Mouse (Mus musculus) neural tube, embryonic 14.5 days (tissue): ENCODE measurements around the gene Btbd9. TPM values are rescaled to one million over a fixed set of nuclear protein-coding genes. Genes with fewer than 3 reads are reported as not detected.

Experiments
- ATAC-seq: fragments of 200-750 bp; cut with Nextera tagmentation; 2 replicates; pipeline ENCODE4 v1.8.0; 2017; ENCODE audit warnings: low read depth, mild to moderate bottlenecking, moderate TSS enrichment, moderate library complexity
- H3K27ac ChIP-seq: fragments of 300-500 bp; sonication (generic); 2 replicates; pipeline ENCODE4 v1.5.1; 2014; ENCODE audit warnings: low read depth, mild to moderate bottlenecking, control low read depth, low read length, moderate library complexity, mixed read lengths
- H3K27me3 ChIP-seq: fragments of 300-500 bp; sonication (generic); 2 replicates; pipeline ENCODE4 v1.6.1; 2014; ENCODE audit warnings: low read length; ENCODE audit not compliant: control insufficient read depth, insufficient read depth
- H3K36me3 ChIP-seq: fragments of 300-500 bp; sonication (generic); 2 replicates; pipeline ENCODE4 v1.6.1; 2014; ENCODE audit warnings: low read length, mixed read lengths; ENCODE audit not compliant: control insufficient read depth, insufficient read depth
- H3K4me1 ChIP-seq: fragments of 300-500 bp; sonication (generic); 2 replicates; pipeline ENCODE4 v1.6.1; 2014; ENCODE audit warnings: low read length; ENCODE audit not compliant: control insufficient read depth, insufficient read depth
- H3K4me2 ChIP-seq: fragments of 300-500 bp; sonication (generic); 2 replicates; pipeline ENCODE4 v1.6.1; 2014; ENCODE audit warnings: mild to moderate bottlenecking, low read depth, low read length, control low read depth
- H3K4me3 ChIP-seq: fragments of 300-500 bp; sonication (generic); 2 replicates; pipeline ENCODE4 v1.5.1; 2014; ENCODE audit warnings: low read depth, low read length, control low read depth, mixed read lengths
- H3K9ac ChIP-seq: fragments of 300-500 bp; sonication (generic); replicated peaks from 2 replicates; pipeline ENCODE4 v1.6.1; 2014; ENCODE audit warnings: low read depth, mild to moderate bottlenecking, control low read depth, low read length, mixed read lengths
- H3K9me3 ChIP-seq: fragments of 300-500 bp; sonication (generic); 2 replicates; pipeline ENCODE4 v1.6.1; 2016; ENCODE audit warnings: low read length; ENCODE audit not compliant: control insufficient read depth
- WGBS: fragments of 180-500 bp; shearing (Covaris S2); extraction: QIAGEN DNeasy Blood & Tissue Kit; methylation state at CpG from one replicate; pipeline ENCODE4 v1.1.7; 2014; 5-methylcytosine and 5-hydroxymethylcytosine counted together
- polyA plus RNA-seq: library from polyadenylated mRNA; unstranded; fragments of >200 nt; fragmentation: Nextera tagmentation; extraction: Ambion mirVana; gene quantifications from 2 replicates; pipeline ENCODE4 v1.2.1, GENCODE M21; 2014

Btbd9 gene
- polyA plus RNA-seq, 1 experiment from 2014 or later, result 130 TPM

- WGBS, result 87% methylated on average over 1 of the region's 1 CpGs
- Histone ChIP-seq H3K4me3 (no peak overlapping the region), H3K27ac (no peak overlapping the region), H3K4me1 (no peaks in the 10 kb centered on the region; the same call in 1 of the 2 replicates), H3K4me2 (no peak overlapping the region), H3K36me3 (no peaks in the 10 kb centered on the region), H3K27me3 (no peaks in the 10 kb centered on the region), H3K9ac (no peak overlapping the region), H3K9me3 (no peaks in the 10 kb centered on the region)
- ATAC-seq, result no peak
These were observed 397.9 kb downstream of the Btbd9 start for GRCm38 (mm10) chr17:30178402-30178801.

DNA sequence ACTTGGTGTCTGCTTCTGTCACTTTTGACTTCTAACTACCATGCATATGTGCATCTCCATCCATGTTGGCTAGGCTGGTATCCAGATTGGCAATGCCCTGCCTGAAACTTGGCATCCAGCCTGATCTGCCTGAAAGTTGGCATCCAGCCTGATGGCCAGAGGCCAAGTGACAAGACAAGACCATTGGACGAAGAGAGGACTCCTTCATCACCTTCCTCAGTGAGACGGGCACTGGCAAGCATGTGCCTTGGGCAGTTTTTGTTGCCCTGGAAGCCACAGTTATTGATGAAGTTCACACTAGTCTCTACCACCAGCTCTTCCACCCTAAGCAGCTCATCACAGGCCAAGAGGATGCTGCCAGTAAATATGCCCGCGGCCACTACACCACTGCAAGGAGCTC lies 398.9 kb downstream of the Btbd9 start:
- H3K4me3 ChIP-seq, result no peak overlapping the region
- H3K4me2 ChIP-seq, result no peak overlapping the region
- H3K27me3 ChIP-seq, result no peaks in the 10 kb centered on the region
- no peak overlapping the region for H3K9ac ChIP-seq
- H3K9me3 ChIP-seq, result no peaks in the 10 kb centered on the region
- 75% methylated on average over 4 of the region's 4 CpGs for WGBS
- ATAC-seq, result no peak
- no peak overlapping the region for H3K27ac ChIP-seq
- no peaks in the 10 kb centered on the region for H3K36me3 ChIP-seq
- H3K4me1 ChIP-seq, result no peaks in the 10 kb centered on the region

Other genes with a start within 250 kb of the Btbd9 start
- gene Dnah8, start 47.9 kb upstream of the Btbd9 start, polyA plus RNA-seq, result 3.9 and 5.5 TPM in 2 replicates
- gene Glo1, start 50.4 kb upstream of the Btbd9 start, polyA plus RNA-seq, result 159 and 179 TPM in 2 replicates